Mouse (Mus musculus) midbrain, embryonic 16.5 days (tissue): ENCODE measurements around the gene Il18bp. TPM values are rescaled to one million over a fixed set of nuclear protein-coding genes. Genes with fewer than 3 reads are reported as not detected.

Experiments used
- ATAC-seq: fragments of 200-750 bp; cut with Nextera tagmentation; 2 replicates; pipeline ENCODE4 v1.8.0; 2017; ENCODE audit warnings: moderate TSS enrichment
- H3K27ac ChIP-seq: fragments of 300-500 bp; sonication (generic); 2 replicates; pipeline ENCODE4 v1.5.1; 2014; ENCODE audit warnings: mild to moderate bottlenecking, low read length, mixed read lengths
- H3K27me3 ChIP-seq: fragments of 300-500 bp; sonication (generic); 2 replicates; pipeline ENCODE4 v1.6.1; 2014; ENCODE audit warnings: low read depth, low read length, mixed read lengths; ENCODE audit not compliant: control insufficient read depth, insufficient read depth
- H3K36me3 ChIP-seq: fragments of 300-500 bp; sonication (generic); 2 replicates; pipeline ENCODE4 v1.6.1; 2014; ENCODE audit warnings: mild to moderate bottlenecking, low read length, moderate library complexity, mixed read lengths; ENCODE audit not compliant: control insufficient read depth, insufficient read depth
- H3K4me1 ChIP-seq: fragments of 300-500 bp; sonication (generic); 2 replicates; pipeline ENCODE4 v1.6.1; 2014; ENCODE audit warnings: mild to moderate bottlenecking, low read length, mixed read lengths; ENCODE audit not compliant: control insufficient read depth, insufficient read depth
- H3K4me2 ChIP-seq: fragments of 300-500 bp; sonication (generic); 2 replicates; pipeline ENCODE4 v1.6.1; 2014; ENCODE audit warnings: mild to moderate bottlenecking, low read length, mixed read lengths
- H3K4me3 ChIP-seq: fragments of 300-500 bp; sonication (generic); 2 replicates; pipeline ENCODE4 v1.5.1; 2014; ENCODE audit warnings: low read depth, mild to moderate bottlenecking, low read length, moderate library complexity, mixed read lengths
- H3K9ac ChIP-seq: fragments of 300-500 bp; sonication (generic); 2 replicates; pipeline ENCODE4 v1.6.1; 2014; ENCODE audit warnings: low read depth, low read length, mixed read lengths
- H3K9me3 ChIP-seq: fragments of 300-500 bp; sonication (generic); replicated peaks from 2 replicates; pipeline ENCODE4 v1.6.1; 2014; ENCODE audit warnings: mild to moderate bottlenecking, low read length, mixed read lengths; ENCODE audit not compliant: control insufficient read depth, poor library complexity, severe bottlenecking
- WGBS: fragments of 180-500 bp; shearing (Covaris S2); extraction: QIAGEN DNeasy Blood & Tissue Kit; methylation state at CpG from one replicate; pipeline ENCODE4 v1.1.7; 2014; 5-methylcytosine and 5-hydroxymethylcytosine counted together
- polyA plus RNA-seq: library from polyadenylated mRNA; unstranded; fragments of >200 nt; fragmentation: Nextera tagmentation; extraction: Ambion mirVana; gene quantifications from 2 replicates; pipeline ENCODE4 v1.2.1, GENCODE M21; 2015

The Il18bp gene
- polyA plus RNA-seq, 1 experiment from 2014 or later, result 4.9 TPM

DNA sequence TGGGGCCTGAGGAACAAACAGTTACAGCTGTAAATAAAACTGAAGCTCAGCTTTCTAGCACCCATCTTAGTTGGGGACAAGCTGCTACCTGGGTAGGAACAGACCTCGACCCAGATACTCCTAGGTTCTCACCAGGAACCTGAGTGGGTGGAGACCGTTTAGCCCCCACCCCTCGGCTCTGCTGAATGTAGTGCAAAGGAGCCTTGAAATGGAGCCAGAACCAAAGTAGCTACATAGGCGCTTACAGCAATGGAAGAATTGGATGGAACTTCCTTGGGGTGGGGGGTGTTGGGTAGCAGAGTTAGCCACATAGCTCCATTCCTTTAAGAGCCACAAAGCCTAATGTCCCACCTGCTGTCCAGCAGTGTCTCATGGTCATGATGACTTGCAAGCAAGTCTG lies 1.6 kb downstream of the Il18bp start:
- H3K9ac ChIP-seq, result no peak overlapping the region
- no peaks in the 10 kb centered on the region for H3K27me3 ChIP-seq
- ATAC-seq, result no peak
- no peaks in the 10 kb centered on the region for H3K4me1 ChIP-seq
- H3K36me3 ChIP-seq, result peaks cover 55% of the 10 kb centered on the region
- no peak overlapping the region for H3K27ac ChIP-seq
- H3K4me2 ChIP-seq, result no peak overlapping the region
- H3K9me3 ChIP-seq, result no peaks in the 10 kb centered on the region
- H3K4me3 ChIP-seq, result no peak overlapping the region
- WGBS, result 90% methylated on average over 4 of the region's 4 CpGs

DNA sequence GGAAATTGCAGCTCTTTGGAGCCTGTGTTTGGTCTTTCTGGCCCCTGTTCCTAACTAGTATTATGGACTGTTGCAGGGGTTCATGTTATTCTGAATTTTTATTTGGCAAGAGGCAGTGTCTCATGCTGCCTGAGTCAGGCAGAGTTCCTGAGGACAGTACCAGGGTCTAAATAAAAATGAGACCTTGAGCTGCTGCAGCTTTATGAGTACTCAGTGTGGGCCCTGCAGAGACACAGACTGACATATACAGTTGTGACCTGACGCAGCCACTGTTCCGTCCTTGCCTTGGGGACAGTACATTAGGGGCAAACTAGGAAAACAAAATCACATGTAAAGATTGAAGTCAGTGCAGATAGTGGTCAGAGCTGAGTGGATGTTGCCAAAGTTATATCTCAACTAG lies 3.5 kb downstream of the Il18bp start:
- Histone ChIP-seq H3K27me3 (no peaks in the 10 kb centered on the region), H3K4me3 (no peak overlapping the region), H3K9ac (no peak overlapping the region), H3K36me3 (peaks cover 71% of the 10 kb centered on the region), H3K4me1 (no peaks in the 10 kb centered on the region), H3K9me3 (no peaks in the 10 kb centered on the region), H3K4me2 (no peak overlapping the region), H3K27ac (no peak overlapping the region)
- ATAC-seq, result no peak
- 88% methylated on average over 2 of the region's 2 CpGs for WGBS

GRCm38 (mm10) chr7:102013416-102013815 lies 5.1 kb downstream of the Il18bp start:
- whole genome bisulfite sequencing, result 87% methylated on average over 8 of the region's 8 CpGs
- Histone ChIP-seq H3K36me3 (peaks cover 85% of the 10 kb centered on the region), H3K9me3 (no peaks in the 10 kb centered on the region), H3K4me1 (no peaks in the 10 kb centered on the region), H3K27ac (no peak overlapping the region), H3K27me3 (no peaks in the 10 kb centered on the region), H3K9ac (no peak overlapping the region), H3K4me2 (no peak overlapping the region), H3K4me3 (no peak overlapping the region)
- ATAC-seq, result no peak

DNA sequence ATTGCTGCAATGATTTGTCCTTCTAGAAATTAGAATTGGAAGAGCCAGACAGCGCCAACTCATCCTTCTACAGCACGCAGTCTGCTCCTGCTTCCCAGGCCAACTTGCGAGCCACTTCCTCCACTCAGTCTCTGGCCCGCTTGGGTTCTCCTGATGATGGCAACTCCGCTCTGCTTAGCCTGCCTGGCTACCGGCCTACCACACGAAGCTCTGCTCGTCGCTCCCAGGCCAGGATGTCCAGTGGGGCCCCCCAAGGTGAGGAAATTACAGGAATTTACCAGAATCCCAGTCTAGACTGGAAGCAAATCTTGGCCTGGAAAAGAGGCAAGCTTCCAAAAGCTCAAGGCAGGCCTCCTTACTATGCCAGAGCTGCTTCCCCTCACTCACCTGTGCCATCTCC lies 6.6 kb downstream of the Il18bp start:
- H3K9me3 ChIP-seq, result no peaks in the 10 kb centered on the region
- no peaks in the 10 kb centered on the region for H3K4me1 ChIP-seq
- WGBS, result 91% methylated on average over 9 of the region's 9 CpGs
- H3K27me3 ChIP-seq, result no peaks in the 10 kb centered on the region
- no peak for ATAC-seq
- no peak overlapping the region for H3K4me3 ChIP-seq
- H3K4me2 ChIP-seq, result no peak overlapping the region
- H3K27ac ChIP-seq, result no peak overlapping the region
- H3K36me3 ChIP-seq, result peaks cover 83% of the 10 kb centered on the region
- no peak overlapping the region for H3K9ac ChIP-seq

DNA sequence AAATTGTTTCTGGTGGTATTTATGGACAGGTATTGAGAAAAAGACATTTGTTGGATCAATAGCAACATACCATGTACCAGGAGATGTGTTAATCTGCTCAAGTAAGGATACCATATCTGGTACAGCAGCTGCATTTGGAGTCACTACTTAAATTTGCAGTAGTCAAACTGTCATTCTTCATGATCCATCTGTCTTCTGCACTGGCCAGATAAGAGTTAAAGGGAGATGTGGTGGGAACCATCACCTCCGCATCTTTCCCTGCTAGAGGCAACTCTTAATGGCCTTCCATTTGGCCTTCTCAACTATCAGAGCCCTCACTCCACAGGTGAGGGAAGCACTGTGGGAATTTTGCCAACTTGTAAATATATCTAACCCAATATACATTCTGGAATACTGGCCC lies 12.0 kb downstream of the Il18bp start:
- WGBS, result 100% methylated on average over 1 of the region's 1 CpGs
- H3K36me3 ChIP-seq, result peaks cover 54% of the 10 kb centered on the region

DNA sequence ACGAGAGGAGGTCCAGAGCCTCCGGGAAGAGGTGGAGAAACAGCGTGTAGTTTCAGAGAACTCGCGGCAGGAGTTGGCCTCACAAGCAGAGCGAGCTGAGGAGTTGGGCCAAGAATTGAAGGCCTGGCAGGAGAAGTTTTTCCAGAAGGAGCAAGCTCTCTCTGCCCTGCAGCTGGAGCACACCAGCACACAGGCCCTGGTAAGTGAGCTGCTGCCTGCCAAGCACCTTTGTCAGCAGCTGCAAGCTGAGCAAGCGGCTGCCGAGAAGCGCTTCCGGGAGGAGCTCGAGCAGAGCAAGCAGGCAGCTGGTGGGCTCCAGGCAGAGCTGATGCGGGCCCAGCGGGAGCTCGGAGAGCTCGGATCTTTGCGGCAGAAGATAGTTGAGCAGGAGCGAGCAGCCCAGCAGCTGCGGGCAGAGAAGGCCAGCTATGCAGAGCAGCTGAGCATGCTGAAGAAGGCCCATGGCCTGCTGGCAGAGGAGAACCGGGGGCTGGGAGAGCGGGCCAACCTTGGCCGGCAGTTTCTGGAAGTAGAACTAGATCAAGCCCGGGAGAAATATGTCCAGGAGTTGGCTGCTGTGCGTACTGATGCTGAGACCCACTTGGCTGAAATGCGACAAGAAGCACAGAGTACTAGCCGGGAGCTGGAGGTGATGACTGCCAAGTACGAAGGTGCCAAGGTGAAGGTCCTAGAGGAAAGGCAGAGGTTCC lies 17.4 kb downstream of the Il18bp start:
- H3K27ac ChIP-seq, result no peak overlapping the region
- 86% methylated on average over 26 of the region's 26 CpGs for WGBS
- no peak for ATAC-seq
- H3K27me3 ChIP-seq, result no peaks in the 10 kb centered on the region
- no peaks in the 10 kb centered on the region for H3K9me3 ChIP-seq
- no peak overlapping the region for H3K4me2 ChIP-seq
- H3K4me1 ChIP-seq, result no peaks in the 10 kb centered on the region
- peaks cover 60% of the 10 kb centered on the region for H3K36me3 ChIP-seq
- H3K4me3 ChIP-seq, result no peak overlapping the region
- no peak overlapping the region for H3K9ac ChIP-seq

More for the DNA sequence above, 12.0 kb downstream of the Il18bp start:
- H3K27me3 ChIP-seq, result no peaks in the 10 kb centered on the region
- no peak for ATAC-seq
- H3K4me1 ChIP-seq, result no peaks in the 10 kb centered on the region
- no peak overlapping the region for H3K4me2 ChIP-seq
- no peaks in the 10 kb centered on the region for H3K9me3 ChIP-seq
- H3K9ac ChIP-seq, result no peak overlapping the region
- no peak overlapping the region for H3K27ac ChIP-seq
- H3K4me3 ChIP-seq, result no peak overlapping the region

DNA sequence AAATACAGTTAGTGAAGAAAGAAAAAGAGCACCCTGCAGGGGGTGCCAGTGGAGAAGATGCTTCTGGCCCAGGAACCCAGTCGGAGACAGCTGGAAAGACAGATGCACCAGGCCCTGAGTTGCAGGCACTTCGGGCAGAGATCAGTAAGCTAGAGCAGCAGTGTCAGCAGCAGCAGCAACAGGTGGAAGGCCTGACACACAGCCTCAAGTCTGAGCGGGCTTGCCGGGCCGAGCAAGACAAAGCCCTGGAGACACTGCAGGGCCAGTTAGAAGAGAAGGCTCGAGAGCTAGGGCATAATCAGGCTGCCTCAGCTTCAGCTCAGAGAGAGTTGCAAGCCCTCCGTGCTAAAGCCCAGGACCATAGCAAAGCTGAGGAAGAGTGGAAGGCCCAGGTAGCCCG lies 18.2 kb downstream of the Il18bp start:
- no peaks in the 10 kb centered on the region for H3K27me3 ChIP-seq
- H3K36me3 ChIP-seq, result peaks cover 68% of the 10 kb centered on the region
- no peak overlapping the region for H3K4me2 ChIP-seq
- 88% methylated on average over 8 of the region's 8 CpGs for WGBS
- ATAC-seq, result no peak
- H3K27ac ChIP-seq, result no peak overlapping the region
- no peak overlapping the region for H3K9ac ChIP-seq
- no peaks in the 10 kb centered on the region for H3K4me1 ChIP-seq
- no peaks in the 10 kb centered on the region for H3K9me3 ChIP-seq
- H3K4me3 ChIP-seq, result no peak overlapping the region

GRCm38 (mm10) chr7:101999461-102000151 lies 18.9 kb downstream of the Il18bp start:
- peaks cover 71% of the 10 kb centered on the region for H3K36me3 ChIP-seq
- no peaks in the 10 kb centered on the region for H3K27me3 ChIP-seq
- no peak overlapping the region for H3K9ac ChIP-seq
- WGBS, result 93% methylated on average over 15 of the region's 15 CpGs
- H3K4me2 ChIP-seq, result no peak overlapping the region
- no peak overlapping the region for H3K4me3 ChIP-seq
- no peaks in the 10 kb centered on the region for H3K9me3 ChIP-seq
- H3K4me1 ChIP-seq, result no peaks in the 10 kb centered on the region
- H3K27ac ChIP-seq, result no peak overlapping the region
- no peak for ATAC-seq

GRCm38 (mm10) chr7:101998194-101998927 lies 20.1 kb downstream of the Il18bp start:
- Histone ChIP-seq H3K9me3 (no peaks in the 10 kb centered on the region), H3K27ac (no peak overlapping the region), H3K27me3 (no peaks in the 10 kb centered on the region), H3K36me3 (peaks cover 82% of the 10 kb centered on the region), H3K4me2 (no peak overlapping the region), H3K4me3 (no peak overlapping the region), H3K9ac (no peak overlapping the region), H3K4me1 (no peaks in the 10 kb centered on the region)
- whole genome bisulfite sequencing, result 64% methylated on average over 14 of the region's 14 CpGs
- ATAC-seq, result peak; percentile 54
